Mouse (Mus musculus): ENCODE data around the gene Tcf7l2.

The Tcf7l2 gene

GRCm38 (mm10) chr19:55732499-55732898, 9.1 kb upstream of the Tcf7l2 start:
- DNase-seq (ENCODE audit: low spot score), result no peak

GRCm38 (mm10) chr19:55732994-55733393, 8.6 kb upstream of the Tcf7l2 start:
- no peak for DNase-seq (ENCODE audit: low spot score)

- DNase-seq (ENCODE audit: low spot score), result no peak
Observed at GRCm38 (mm10) chr19:55736016-55736415, 5.6 kb upstream of the Tcf7l2 start.

GRCm38 (mm10) chr19:55739713-55740112, 1.9 kb upstream of the Tcf7l2 start:
- DNase-seq (ENCODE audit: low spot score), result no peak

- DNase-seq (ENCODE audit: low spot score), result no peak
Observed at GRCm38 (mm10) chr19:55740753-55741438, 724 bp upstream of the Tcf7l2 start.

GRCm38 (mm10) chr19:55742386-55743000, 873 bp downstream of the Tcf7l2 start:
- no peak for DNase-seq (ENCODE audit: low spot score)

GRCm38 (mm10) chr19:55743001-55743556, 1.5 kb downstream of the Tcf7l2 start:
- DNase-seq (ENCODE audit: low spot score), result peak; percentile 29

- peak; percentile 29 for DNase-seq (ENCODE audit: low spot score)
Observed at GRCm38 (mm10) chr19:55743557-55744441, 2.2 kb downstream of the Tcf7l2 start.

GRCm38 (mm10) chr19:55744576-55745191, 3.1 kb downstream of the Tcf7l2 start:
- DNase-seq (ENCODE audit: low spot score), result no peak

GRCm38 (mm10) chr19:55745192-55745578, 3.6 kb downstream of the Tcf7l2 start:
- no peak for DNase-seq (ENCODE audit: low spot score)

- DNase-seq (ENCODE audit: low spot score), result no peak
Observed at GRCm38 (mm10) chr19:55746241-55746640, 4.6 kb downstream of the Tcf7l2 start.

GRCm38 (mm10) chr19:55747237-55747925, 5.8 kb downstream of the Tcf7l2 start:
- no peak for DNase-seq (ENCODE audit: low spot score)

- no peak for DNase-seq (ENCODE audit: low spot score)
Observed at GRCm38 (mm10) chr19:55747926-55748291, 6.3 kb downstream of the Tcf7l2 start.

- DNase-seq (ENCODE audit: low spot score), result no peak
Observed at GRCm38 (mm10) chr19:55748801-55749200, 7.2 kb downstream of the Tcf7l2 start.

GRCm38 (mm10) chr19:55749532-55749931, 7.9 kb downstream of the Tcf7l2 start:
- DNase-seq (ENCODE audit: low spot score), result no peak

GRCm38 (mm10) chr19:55750048-55750447, 8.4 kb downstream of the Tcf7l2 start:
- DNase-seq (ENCODE audit: low spot score), result no peak

GRCm38 (mm10) chr19:55750465-55750864, 8.8 kb downstream of the Tcf7l2 start:
- DNase-seq (ENCODE audit: low spot score), result no peak

GRCm38 (mm10) chr19:55752861-55753260, 11.2 kb downstream of the Tcf7l2 start:
- DNase-seq (ENCODE audit: low spot score), result no peak

GRCm38 (mm10) chr19:55754303-55754702, 12.7 kb downstream of the Tcf7l2 start:
- no peak for DNase-seq (ENCODE audit: low spot score)

GRCm38 (mm10) chr19:55755462-55755861, 13.8 kb downstream of the Tcf7l2 start:
- DNase-seq (ENCODE audit: low spot score), result no peak

- DNase-seq (ENCODE audit: low spot score), result no peak
Observed at GRCm38 (mm10) chr19:55756707-55757106, 15.1 kb downstream of the Tcf7l2 start.

- no peak for DNase-seq (ENCODE audit: low spot score)
Observed at GRCm38 (mm10) chr19:55757403-55757802, 15.8 kb downstream of the Tcf7l2 start.

All from urinary bladder, postnatal 10 days (tissue).